Mouse (Mus musculus) right cerebral cortex, postnatal 25 days (tissue): Measurements from ENCODE around the gene Gm6882.
"Not testable (repeated sequence)": the region's sequence is repeated elsewhere in the genome, so short reads cannot be mapped to it uniquely, and the experiment has no call there.

Experiments
- DNase-seq: peaks from one replicate; pipeline ENCODE4 v3.0.0; 2022

Gm6882 gene

GRCm38 (mm10) chr7:21432645-21433044 is at the start of gene Gm6882:
TSS of gene Gm6882 (minus strand) at chr7:21432745.
- DNase-seq: not testable (repeated sequence)
